Comparison of ENCODE assay signal across 9 mouse cellular contexts in the genomic region with DNA sequence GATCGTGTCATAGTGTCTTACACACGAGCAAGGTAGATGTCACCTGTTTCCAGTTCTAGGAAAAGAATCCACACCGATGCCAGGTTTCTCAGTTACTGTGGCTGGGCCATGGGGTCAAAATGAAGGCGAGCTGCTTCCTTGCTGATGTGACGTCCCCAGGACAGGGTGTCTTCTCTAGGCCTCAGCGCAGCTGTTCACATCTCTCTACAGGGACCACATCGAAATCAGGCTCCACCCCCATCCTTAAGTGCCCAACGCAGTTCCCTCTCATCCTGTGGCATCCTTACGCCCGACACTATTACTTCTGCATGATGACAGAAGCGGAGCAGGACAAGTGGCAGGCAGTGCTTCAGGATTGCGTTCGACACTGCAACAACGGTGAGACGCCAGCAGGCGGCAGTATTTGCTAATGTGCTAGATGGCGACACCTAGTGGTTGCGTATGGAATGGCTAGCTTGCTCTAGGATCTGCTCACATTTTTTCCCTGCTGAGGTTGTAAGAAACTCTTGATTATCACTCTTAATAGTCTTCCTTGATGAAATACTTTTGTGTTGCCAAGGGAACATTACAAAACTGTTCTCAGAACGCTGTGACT. TPM values are rescaled to one million over a fixed set of nuclear protein-coding genes. Genes with fewer than 3 reads are reported as not detected.
DNase-seq lines count a peak whose midpoint lies in the region; ATAC-seq and TF ChIP-seq lines count a peak whose summit lies in the region.
"Had no signal": no experiment of that assay in that cellular context is flagged by ENCODE, and none has a peak within 500 bp of the region (broad histone marks: within the 10 kb centered on the region; RNA-seq: fewer than 3 reads in every experiment).

No protein-coding gene starts in this region.

- no peaks in the 10 kb centered on the region for H3K9me3 ChIP-seq in midbrain, embryonic 10.5 days (replicated peaks)
- H3K9me3 ChIP-seq in midbrain, embryonic 15.5 days = no peaks in the 10 kb centered on the region
- H3K9me3 ChIP-seq in forebrain, embryonic 16.5 days (ENCODE audit: control insufficient read depth, low read length) = no peaks in the 10 kb centered on the region
- H3K9me3 ChIP-seq in hindbrain, postnatal 0 days (ENCODE audit: low read length) = no peaks in the 10 kb centered on the region
- no peaks in the 10 kb centered on the region for H3K9me3 ChIP-seq in midbrain, embryonic 16.5 days (replicated peaks; ENCODE audit: control insufficient read depth, low read length, poor library complexity, severe bottlenecking)
- H3K9me3 ChIP-seq: embryonic facial prominence, embryonic 13.5 days had no signal

- peak; percentile 100 for TF ChIP-seq CTCF in hindbrain, postnatal 0 days (IDR thresholded peaks at IDR 0.05; ENCODE audit: low read depth)

- H3K4me1 ChIP-seq in midbrain, embryonic 10.5 days = peaks cover 33% of the 10 kb centered on the region
- H3K4me1 ChIP-seq in midbrain, embryonic 15.5 days = peaks cover 19% of the 10 kb centered on the region
- peaks cover 21% of the 10 kb centered on the region for H3K4me1 ChIP-seq in forebrain, embryonic 16.5 days (replicated peaks; ENCODE audit: control insufficient read depth, insufficient read depth, low read length)
- H3K4me1 ChIP-seq in hindbrain, postnatal 0 days (ENCODE audit: insufficient read depth, low read length) = peaks cover 12% of the 10 kb centered on the region
- H3K4me1 ChIP-seq in midbrain, embryonic 16.5 days (ENCODE audit: control insufficient read depth, insufficient read depth, low read length) = peaks cover 15% of the 10 kb centered on the region

- no peak overlapping the region for H3K4me2 ChIP-seq in midbrain, embryonic 15.5 days
- H3K4me2 ChIP-seq in forebrain, embryonic 16.5 days (ENCODE audit: low read length) = no peak overlapping the region
- no peak overlapping the region for H3K4me2 ChIP-seq in hindbrain, postnatal 0 days (ENCODE audit: low read depth, low read length)
- H3K4me2 ChIP-seq in midbrain, embryonic 16.5 days (ENCODE audit: low read length) = no peak overlapping the region
- H3K4me2 ChIP-seq: embryonic facial prominence, embryonic 13.5 days had no signal

- intact Hi-C loops in left cerebral cortex, postnatal 14 days (cut with DNase I) = loop anchor here (2.0 to 5.0 kb wide), 2 partner anchors 35 to 48 kb away; partner anchors contain the start of gene Fam129b

- H3K4me3 ChIP-seq in midbrain, embryonic 10.5 days = no peak overlapping the region
- no peak overlapping the region for H3K4me3 ChIP-seq in midbrain, embryonic 15.5 days
- H3K4me3 ChIP-seq in forebrain, embryonic 16.5 days (replicated peaks; ENCODE audit: low read length) = no peak overlapping the region
- H3K4me3 ChIP-seq in hindbrain, postnatal 0 days (ENCODE audit: low read length) = no peak overlapping the region
- no peak overlapping the region for H3K4me3 ChIP-seq in midbrain, embryonic 16.5 days (ENCODE audit: low read depth, low read length)
- H3K4me3 ChIP-seq: embryonic facial prominence, embryonic 13.5 days had no signal

- DNase-seq in midbrain, embryonic 10.5 days (ENCODE audit: low spot score) = peak; percentile 82
- peak; percentile 76 to 88 for DNase-seq in cerebellum, adult 18-20 months
- peak; percentile 96 for DNase-seq in hindbrain, postnatal 0 days (ENCODE audit: low spot score)
- peak; percentile 90 to 91 for DNase-seq in left cerebral cortex, postnatal 14 days (ENCODE audit: low spot score in 2 of 2)
- peak; percentile 80 to 95 for DNase-seq in spleen, postnatal 4 days (ENCODE audit: low spot score in 2 of 2)

- WGBS in midbrain, embryonic 10.5 days = 32% methylated on average over 19 of the region's 19 CpGs
- 31% methylated on average over 19 of the region's 19 CpGs for WGBS in midbrain, embryonic 15.5 days
- 30% methylated on average over 19 of the region's 19 CpGs for WGBS in forebrain, embryonic 16.5 days
- WGBS in hindbrain, postnatal 0 days = 29% methylated on average over 19 of the region's 19 CpGs
- WGBS in midbrain, embryonic 16.5 days = 31% methylated on average over 19 of the region's 19 CpGs

- no peak overlapping the region for H3K9ac ChIP-seq in midbrain, embryonic 15.5 days
- H3K9ac ChIP-seq in forebrain, embryonic 16.5 days (replicated peaks; ENCODE audit: low read depth, low read length) = no peak overlapping the region
- H3K9ac ChIP-seq in hindbrain, postnatal 0 days (replicated peaks; ENCODE audit: low read length) = no peak overlapping the region
- no peak overlapping the region for H3K9ac ChIP-seq in midbrain, embryonic 16.5 days (ENCODE audit: low read depth, low read length)

- no peak for ATAC-seq in midbrain, embryonic 15.5 days (replicated peaks)
- ATAC-seq in forebrain, embryonic 16.5 days = peak; percentile 7; the same call in 1 of the 2 replicates
- ATAC-seq in hindbrain, postnatal 0 days = peak; percentile 36
- peak; percentile 26; the same call in 1 of the 2 replicates for ATAC-seq in midbrain, embryonic 16.5 days

- H3K36me3 ChIP-seq in midbrain, embryonic 10.5 days = peaks cover 21% of the 10 kb centered on the region
- peaks cover 23% of the 10 kb centered on the region; the same call in 1 of the 2 replicates for H3K36me3 ChIP-seq in midbrain, embryonic 15.5 days (replicated peaks)
- H3K36me3 ChIP-seq in forebrain, embryonic 16.5 days (ENCODE audit: control insufficient read depth, insufficient read depth) = peaks cover 9% of the 10 kb centered on the region; the same call in 1 of the 2 replicates
- H3K36me3 ChIP-seq in hindbrain, postnatal 0 days (ENCODE audit: insufficient read depth, low read length) = peaks cover 15% of the 10 kb centered on the region
- H3K36me3 ChIP-seq in midbrain, embryonic 16.5 days (ENCODE audit: control insufficient read depth, insufficient read depth, low read length) = peaks cover 14% of the 10 kb centered on the region

- H3K27me3 ChIP-seq in midbrain, embryonic 10.5 days (ENCODE audit: low read depth, poor library complexity, severe bottlenecking) = no peaks in the 10 kb centered on the region
- no peaks in the 10 kb centered on the region for H3K27me3 ChIP-seq in midbrain, embryonic 15.5 days (replicated peaks)
- H3K27me3 ChIP-seq in forebrain, embryonic 16.5 days (replicated peaks; ENCODE audit: control insufficient read depth, insufficient read depth, low read length) = no peaks in the 10 kb centered on the region
- no peaks in the 10 kb centered on the region for H3K27me3 ChIP-seq in hindbrain, postnatal 0 days (ENCODE audit: insufficient read depth, low read length)
- no peaks in the 10 kb centered on the region for H3K27me3 ChIP-seq in midbrain, embryonic 16.5 days (ENCODE audit: control insufficient read depth, insufficient read depth, low read depth, low read length)
- H3K27me3 ChIP-seq: embryonic facial prominence, embryonic 13.5 days had no signal

- no peak overlapping the region for H3K27ac ChIP-seq in midbrain, embryonic 10.5 days (replicated peaks)
- H3K27ac ChIP-seq in midbrain, embryonic 15.5 days = no peak overlapping the region
- H3K27ac ChIP-seq in forebrain, embryonic 16.5 days (ENCODE audit: low read length) = no peak overlapping the region
- no peak overlapping the region for H3K27ac ChIP-seq in hindbrain, postnatal 0 days
- H3K27ac ChIP-seq in midbrain, embryonic 16.5 days (ENCODE audit: low read length) = no peak overlapping the region
- H3K27ac ChIP-seq: embryonic facial prominence, embryonic 13.5 days had no signal

RNA-seq across cellular contexts. Expression of gene Fam129b, which starts 36.4 kb away (rescaled TPM):
- 23.5 and 25.5 TPM in 2 replicates for polyA plus RNA-seq in midbrain, embryonic 10.5 days (2016; fragmentation: Nextera tagmentation; extraction: Ambion mirVana)
- 29.7 and 31.3 TPM in 2 replicates for polyA plus RNA-seq in midbrain, embryonic 15.5 days (2015; fragmentation: Nextera tagmentation; extraction: Ambion mirVana)
- 36.4 and 41.1 TPM in 2 replicates for polyA plus RNA-seq in forebrain, embryonic 16.5 days (2015; fragmentation: Nextera tagmentation; extraction: Ambion mirVana)
- total RNA-seq in hindbrain, postnatal 0 days (2014; rRNA removed) = 49.8 and 52.7 TPM in 2 replicates
- polyA plus RNA-seq in hindbrain, postnatal 0 days (2015; fragmentation: Nextera tagmentation; extraction: Ambion mirVana) = 20.8 and 23.5 TPM in 2 replicates
- total RNA-seq in left cerebral cortex, postnatal 14 days (2021) = 10 to 100 TPM; 20.0 to 21.0 TPM
- polyA plus RNA-seq in midbrain, embryonic 16.5 days (2015; fragmentation: Nextera tagmentation; extraction: Ambion mirVana) = 25.3 and 27.4 TPM in 2 replicates

RNA-seq across cellular contexts. Expression of gene Rpl12, which starts 49.1 kb away (rescaled TPM):
- 144 and 172 TPM in 2 replicates for polyA plus RNA-seq in midbrain, embryonic 10.5 days (2016; fragmentation: Nextera tagmentation; extraction: Ambion mirVana)
- polyA plus RNA-seq in midbrain, embryonic 15.5 days (2015; fragmentation: Nextera tagmentation; extraction: Ambion mirVana) = 82.5 and 85.8 TPM in 2 replicates
- polyA plus RNA-seq in forebrain, embryonic 16.5 days (2015; fragmentation: Nextera tagmentation; extraction: Ambion mirVana) = 101 and 105 TPM in 2 replicates
- total RNA-seq in hindbrain, postnatal 0 days (2014; rRNA removed) = 154 and 168 TPM in 2 replicates
- polyA plus RNA-seq in hindbrain, postnatal 0 days (2015; fragmentation: Nextera tagmentation; extraction: Ambion mirVana) = 92.2 and 101 TPM in 2 replicates
- 100 to 1,000 TPM; 117 to 120 TPM for total RNA-seq in left cerebral cortex, postnatal 14 days (2021)
- 76.2 and 81.9 TPM in 2 replicates for polyA plus RNA-seq in midbrain, embryonic 16.5 days (2015; fragmentation: Nextera tagmentation; extraction: Ambion mirVana)

RNA-seq across cellular contexts. Expression of gene Lrsam1, which starts 49.1 kb away (rescaled TPM):
- polyA plus RNA-seq in midbrain, embryonic 10.5 days (2016; fragmentation: Nextera tagmentation; extraction: Ambion mirVana) = 9.8 and 12.9 TPM in 2 replicates
- polyA plus RNA-seq in midbrain, embryonic 15.5 days (2015; fragmentation: Nextera tagmentation; extraction: Ambion mirVana) = 22.8 and 24.2 TPM in 2 replicates
- 18.1 and 21.9 TPM in 2 replicates for polyA plus RNA-seq in forebrain, embryonic 16.5 days (2015; fragmentation: Nextera tagmentation; extraction: Ambion mirVana)
- 37.9 and 50.0 TPM in 2 replicates for total RNA-seq in hindbrain, postnatal 0 days (2014; rRNA removed)
- 19.5 and 22.1 TPM in 2 replicates for polyA plus RNA-seq in hindbrain, postnatal 0 days (2015; fragmentation: Nextera tagmentation; extraction: Ambion mirVana)
- 10 to 100 TPM; 31.1 to 40.6 TPM for total RNA-seq in left cerebral cortex, postnatal 14 days (2021)
- polyA plus RNA-seq in midbrain, embryonic 16.5 days (2015; fragmentation: Nextera tagmentation; extraction: Ambion mirVana) = 24.7 and 29.0 TPM in 2 replicates
